Mouse (Mus musculus): ENCODE results near the gene Ttc39b.

- no peak for TF ChIP-seq POLR2A (IDR thresholded peaks at IDR 0.05; ENCODE audit: extremely low read depth, insufficient read depth, low read length)
- TF ChIP-seq CTCF (IDR thresholded peaks at IDR 0.05; ENCODE audit: extremely low read depth, insufficient read depth, low read length), result no peak
Measured at GRCm38 (mm10) chr4:83312336-83312735, 11.7 kb downstream of the Ttc39b start.
